Mouse (Mus musculus) retina, postnatal 1 day (tissue): ENCODE measurements at regions not wholly inside any gene's neighbourhood (a gene's known extent, or its start where the extent isn't known, plus 50 kb on each side); places are given as distances from the start of the nearest gene placed in this dataset.

Source experiments
- DNase-seq: peaks from one replicate; pipeline ENCODE4 v3.0.0-alpha.2; 2012

GRCm38 (mm10) chr8:92130025-92130557 lies 227.3 kb upstream of the Irx5 start:
- DNase-seq: no peak

GRCm38 (mm10) chr8:92129241-92130015 lies 228.0 kb upstream of the Irx5 start:
- DNase-seq: no peak

- DNase-seq: no peak
Measured at GRCm38 (mm10) chr8:92125631-92126030, 231.8 kb upstream of the Irx5 start.

- DNase-seq: peak; percentile 29
Measured at GRCm38 (mm10) chr8:92121296-92121695, 236.1 kb upstream of the Irx5 start.

GRCm38 (mm10) chr8:92115479-92116267 lies 241.8 kb upstream of the Irx5 start:
- peak; percentile 44 for DNase-seq

GRCm38 (mm10) chr8:92114311-92115275 lies 242.8 kb upstream of the Irx5 start:
- DNase-seq: no peak

- DNase-seq: peak; percentile 59
Measured at GRCm38 (mm10) chr8:92113901-92114300, 243.5 kb upstream of the Irx5 start.

DNA sequence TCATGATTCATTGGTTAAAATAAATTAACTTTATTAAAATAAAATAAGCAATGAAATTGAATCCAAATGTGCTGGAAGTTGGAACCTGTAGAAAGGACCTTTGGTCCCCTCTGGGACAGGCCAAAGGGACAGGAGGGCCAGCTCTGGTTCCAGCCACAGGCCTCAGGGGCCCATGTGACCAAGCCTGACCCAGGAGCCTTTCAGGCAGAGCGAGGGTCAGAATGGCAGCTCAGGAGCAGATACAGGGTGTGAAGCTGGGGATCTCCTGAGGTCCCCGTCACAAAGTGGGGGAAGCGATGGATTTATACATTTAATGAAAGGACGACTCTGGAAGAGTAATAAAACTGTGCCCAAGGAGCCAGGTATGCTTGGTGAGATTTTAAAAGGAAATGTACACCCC lies 244.0 kb upstream of the Irx5 start:
- DNase-seq: no peak

GRCm38 (mm10) chr8:92104561-92104960 lies 252.9 kb upstream of the Irx5 start:
- no peak for DNase-seq

GRCm38 (mm10) chr8:92102521-92102920 lies 254.9 kb upstream of the Irx5 start:
- DNase-seq: no peak

DNA sequence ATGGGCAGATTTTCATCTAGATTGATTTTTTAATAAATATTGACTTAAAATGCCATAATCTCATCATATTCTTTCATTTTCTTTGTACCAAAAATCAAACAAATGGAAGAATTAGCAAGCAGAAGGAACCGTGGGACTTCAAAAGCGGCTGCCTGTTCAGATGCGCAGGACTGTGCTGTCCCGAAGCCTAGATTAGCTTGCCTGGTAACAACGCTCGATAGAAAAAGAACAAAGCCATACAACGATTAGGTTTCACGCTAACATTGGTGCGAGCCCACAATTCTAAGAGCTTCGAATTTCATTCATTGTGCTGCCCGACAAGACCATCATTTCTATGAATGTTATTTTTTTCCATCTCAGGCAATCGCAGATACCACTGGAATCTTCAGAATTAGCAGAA lies 262.1 kb upstream of the Irx5 start:
- DNase-seq: peak; percentile 24

DNA sequence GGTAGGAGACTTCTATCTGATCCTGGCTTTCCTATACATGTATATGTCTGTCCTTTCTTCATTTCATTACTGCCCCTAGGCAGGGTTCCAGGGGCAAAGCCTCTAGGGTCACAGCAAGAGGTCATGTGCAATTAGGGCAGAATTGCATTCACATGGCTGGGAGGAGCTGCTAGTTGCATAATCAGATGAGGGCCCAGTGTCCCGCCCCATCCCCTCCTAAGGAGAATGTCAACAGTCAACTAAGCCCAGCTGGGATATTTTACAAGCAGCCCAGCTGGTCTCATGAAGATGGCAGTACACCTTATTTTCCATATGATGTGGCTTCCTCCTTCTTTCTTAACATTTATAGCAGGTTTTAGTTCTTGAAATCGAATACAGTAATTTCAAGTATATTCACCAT lies 273.3 kb upstream of the Irx5 start:
- DNase-seq: peak; percentile 20

- DNase-seq: no peak
Measured at GRCm38 (mm10) chr8:92081900-92082299, 275.5 kb upstream of the Irx5 start.

DNA sequence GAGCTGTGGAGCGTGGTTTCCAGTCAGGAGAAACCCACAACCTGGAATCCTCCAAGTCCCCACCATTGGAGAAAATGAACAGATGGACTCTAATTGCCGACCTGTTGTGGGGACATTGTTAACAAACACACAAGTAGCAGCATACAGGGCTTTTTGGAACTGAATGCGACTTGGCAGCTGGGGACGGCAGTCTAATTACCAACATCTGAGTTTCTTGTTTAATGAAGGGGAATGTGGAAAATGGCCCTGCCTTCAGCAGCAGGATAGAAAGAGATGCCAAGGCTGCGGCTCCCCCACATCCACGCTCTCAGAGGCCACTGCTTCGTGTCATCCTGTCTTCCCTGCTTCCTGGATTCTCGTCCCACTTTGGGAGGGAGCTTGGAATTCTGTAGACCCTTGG lies 276.6 kb upstream of the Irx5 start:
- DNase-seq: peak; percentile 80

- peak; percentile 78 for DNase-seq
Measured at GRCm38 (mm10) chr8:92077611-92078010, 275.7 kb upstream of the Irx3 start.

- no peak for DNase-seq
Measured at GRCm38 (mm10) chr8:92072254-92072615, 270.4 kb upstream of the Irx3 start.

- DNase-seq: peak; percentile 85
Measured at GRCm38 (mm10) chr8:92071305-92072253, 269.7 kb upstream of the Irx3 start.

- peak; percentile 75 for DNase-seq
Measured at GRCm38 (mm10) chr8:92070704-92071103, 268.8 kb upstream of the Irx3 start.

DNA sequence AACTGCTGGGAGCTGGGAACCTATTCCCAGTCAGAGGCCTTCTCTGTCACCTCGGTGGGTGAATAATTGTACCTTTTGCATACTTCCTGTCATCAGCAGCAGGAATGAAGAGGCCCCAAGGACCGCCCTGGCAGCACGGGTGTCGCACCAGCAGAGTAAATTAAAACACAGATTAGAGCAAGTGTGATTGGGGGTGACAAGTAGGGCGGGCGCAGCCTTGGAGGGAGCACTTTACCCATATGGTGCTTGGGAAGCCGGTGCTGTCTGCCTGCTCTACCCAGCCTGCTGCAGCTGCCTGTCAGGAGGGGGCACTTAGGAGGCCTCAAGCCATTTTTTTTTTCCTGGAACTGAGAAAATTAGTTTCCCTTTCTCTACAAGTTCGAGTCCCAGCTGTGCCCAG lies 264.6 kb upstream of the Irx3 start:
- DNase-seq: peak; percentile 63

DNA sequence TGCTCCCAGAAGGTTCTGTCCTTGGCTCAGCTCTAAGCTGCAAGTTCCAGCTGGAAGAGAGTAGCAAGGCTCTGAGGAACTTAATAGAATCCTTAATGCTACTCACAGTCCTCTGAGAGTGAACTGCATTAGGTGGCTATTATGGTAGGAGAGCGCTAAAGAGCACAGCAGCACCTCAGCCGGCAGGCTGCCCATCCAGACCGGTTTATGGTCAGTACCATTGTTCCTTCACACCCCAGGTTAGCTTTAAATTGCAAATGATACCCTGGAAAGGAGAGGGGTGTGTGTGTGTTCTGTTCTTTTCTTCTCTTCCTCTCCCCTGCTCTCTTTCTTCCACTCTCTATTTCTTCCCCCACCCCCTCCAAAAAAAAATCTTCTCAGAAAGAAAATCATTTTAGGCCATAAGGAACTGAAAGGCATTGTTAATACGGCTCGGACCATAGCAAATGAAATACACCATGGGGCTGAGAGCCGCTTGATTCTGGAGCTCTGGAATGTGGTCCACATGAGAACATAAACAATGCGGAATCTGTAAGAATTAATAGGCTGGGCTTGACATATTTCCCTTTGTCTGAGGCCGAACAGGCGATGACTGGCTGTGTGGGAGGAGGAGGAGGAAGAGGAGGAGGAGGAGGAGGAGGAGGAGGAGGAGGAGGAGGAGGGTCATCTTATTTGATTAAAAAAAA lies 263.8 kb upstream of the Irx3 start:
- peak; percentile 71 for DNase-seq

GRCm38 (mm10) chr8:92064971-92065370 lies 263.1 kb upstream of the Irx3 start:
- DNase-seq: no peak
